Mouse (Mus musculus): ENCODE measurements around the gene Fgfr1op. TPM values are rescaled to one million over a fixed set of nuclear protein-coding genes. Genes with fewer than 3 reads are reported as not detected.

Fgfr1op gene
- total and polyA plus RNA-seq, 3 experiments = 43.5 to 44.5 TPM; not detected in 1

DNA sequence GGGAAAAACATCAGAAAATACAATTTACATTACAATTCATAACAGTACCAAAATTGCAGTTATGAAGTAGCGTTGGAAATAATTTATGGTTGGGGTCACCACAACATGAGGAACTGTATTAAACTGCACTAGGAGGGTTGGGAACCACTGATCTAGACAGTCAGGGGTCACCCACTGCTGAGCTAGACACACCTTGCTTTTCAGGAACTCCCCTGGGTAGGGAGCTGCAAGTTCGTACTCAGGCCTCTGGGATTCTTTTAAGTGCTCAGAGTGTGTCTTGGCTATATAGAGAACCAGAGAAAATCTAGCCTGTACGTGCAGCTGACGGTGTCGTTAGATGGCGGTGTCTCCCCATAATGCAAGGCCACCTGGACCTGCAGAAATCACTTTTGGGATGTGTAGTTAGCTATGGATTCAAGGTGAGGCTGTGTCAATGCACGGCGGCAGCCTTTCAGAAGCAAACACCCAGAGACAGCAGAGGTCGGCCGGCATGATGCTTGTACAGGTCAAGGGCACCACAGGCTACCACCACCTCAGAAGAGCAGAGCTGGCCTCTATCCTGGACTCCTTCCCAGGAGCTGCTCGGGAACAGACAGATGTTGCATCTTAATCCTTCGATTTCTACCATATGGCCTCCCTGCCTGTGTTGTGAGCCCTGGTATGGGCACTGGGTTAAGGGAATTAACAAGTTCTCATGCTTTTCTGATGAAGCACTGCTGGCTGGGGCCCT, 49.9 kb downstream of the Fgfr1op start:
- no peaks in the 10 kb centered on the region for H3K36me3 ChIP-seq (ENCODE audit: control insufficient read depth in 1 of 2, insufficient read depth in 2 of 2, low read length in 2 of 2)
- no peak overlapping the region for H3K4me3 ChIP-seq (ENCODE audit: control insufficient read depth in 1 of 2, insufficient read depth in 1 of 2, low read depth in 2 of 2, low read length in 2 of 2)
- H3K79me2 ChIP-seq (ENCODE audit: control insufficient read depth, insufficient read depth, low read length, poor library complexity) = no peaks in the 10 kb centered on the region
- TF ChIP-seq USF1 (IDR thresholded peaks at IDR 0.05; ENCODE audit: low read depth, low read length) (no peak), RCOR1 (IDR thresholded peaks at IDR 0.05; ENCODE audit: low read depth, low read length) (no peak), RAD21 (IDR thresholded peaks at IDR 0.05; ENCODE audit: low read depth, low read length) (no peak), ELF1 (IDR thresholded peaks at IDR 0.05; ENCODE audit: low read depth, low read length) (no peak), ZNF384 (IDR thresholded peaks at IDR 0.05; ENCODE audit: low read depth, low read length) (no peak), NELFE (IDR thresholded peaks at IDR 0.05; ENCODE audit: low read depth, low read length) (no peak), MAZ (IDR thresholded peaks at IDR 0.05; ENCODE audit: low read depth, low read length) (no peak), KAT2A (conservative IDR thresholded peaks at IDR 0.05; ENCODE audit: low read depth, low read length) (no peak), CHD2 (IDR thresholded peaks at IDR 0.05; ENCODE audit: low read length) (no peak), NRF1 (IDR thresholded peaks at IDR 0.05; ENCODE audit: insufficient read depth, low read depth, low read length, poor library complexity, severe bottlenecking) (no peak), SMC3 (IDR thresholded peaks at IDR 0.05; ENCODE audit: low read depth, low read length) (no peak), MEF2A (IDR thresholded peaks at IDR 0.05; ENCODE audit: extremely low read depth, insufficient replicate concordance, low read depth, low read length, poor library complexity, severe bottlenecking) (no peak), TAL1 (IDR thresholded peaks at IDR 0.05; ENCODE audit: low read length) (no peak), MXI1 (IDR thresholded peaks at IDR 0.05; ENCODE audit: low read depth, low read length) (no peak)
- H3K9ac ChIP-seq (ENCODE audit: control insufficient read depth, low read depth, low read length, poor library complexity, severe bottlenecking) = no peak overlapping the region
- H3K27ac ChIP-seq (ENCODE audit: control insufficient read depth, low read depth, low read length) = no peak overlapping the region
- peaks cover 3 to 6% of the 10 kb centered on the region in 2 experiments; a peak in 3 of 4 replicates for H3K27me3 ChIP-seq (ENCODE audit: control insufficient read depth in 1 of 2, insufficient read depth in 2 of 2, low read length in 2 of 2)
- H3K4me1 ChIP-seq (ENCODE audit: control insufficient read depth in 1 of 2, insufficient read depth in 2 of 2, low read length in 2 of 2) = no peaks in the 10 kb centered on the region
- DNase-seq (ENCODE audit: low read depth, low spot score) = no peak
- H3K9me3 ChIP-seq (replicated peaks; ENCODE audit: insufficient read depth, low read length) = no peaks in the 10 kb centered on the region

DNA sequence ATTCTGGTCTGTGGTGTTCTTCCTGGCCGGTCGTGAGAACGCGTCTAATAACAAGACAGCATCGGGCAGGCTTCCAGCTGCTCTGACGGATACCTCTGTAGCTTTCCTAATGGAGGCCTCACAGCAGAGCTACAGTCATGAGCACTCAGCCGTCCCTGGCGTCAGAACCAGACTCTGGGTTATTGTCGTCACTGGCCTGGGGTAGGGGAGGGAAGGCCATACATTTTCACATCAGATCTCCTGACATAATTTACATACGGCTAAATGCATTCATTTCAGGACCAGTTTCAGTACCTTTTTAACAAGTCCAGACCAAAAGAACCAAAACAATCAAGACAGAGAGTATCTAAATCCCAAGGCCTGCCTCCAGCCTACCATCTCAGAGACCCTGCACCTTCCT, 57.9 kb downstream of the Fgfr1op start:
- TF ChIP-seq RCOR1 (IDR thresholded peaks at IDR 0.05; ENCODE audit: low read depth, low read length) (no peak), MXI1 (IDR thresholded peaks at IDR 0.05; ENCODE audit: low read depth, low read length) (no peak), NRF1 (IDR thresholded peaks at IDR 0.05; ENCODE audit: insufficient read depth, low read depth, low read length, poor library complexity, severe bottlenecking) (no peak), CTCF (IDR thresholded peaks at IDR 0.05 in 2 of 3, conservative IDR thresholded peaks at IDR 0.05 in 1 of 3; ENCODE audit: control insufficient read depth in 1 of 3, insufficient read depth in 1 of 3, low read depth in 2 of 3, low read length in 3 of 3, poor library complexity in 1 of 3, severe bottlenecking in 1 of 3) (no peak), POLR2AphosphoS5 (IDR thresholded peaks at IDR 0.05; ENCODE audit: borderline replicate concordance, low read depth, low read length) (no peak), CHD2 (IDR thresholded peaks at IDR 0.05; ENCODE audit: low read length) (no peak), NELFE (IDR thresholded peaks at IDR 0.05; ENCODE audit: low read depth, low read length) (no peak), HCFC1 (IDR thresholded peaks at IDR 0.05; ENCODE audit: low read depth, low read length) (no peak), MAX (IDR thresholded peaks at IDR 0.05; ENCODE audit: low read length) (no peak), TCF12 (IDR thresholded peaks at IDR 0.05; ENCODE audit: low read depth, low read length) (no peak), ETS1 (IDR thresholded peaks at IDR 0.05; ENCODE audit: low read depth, low read length) (no peak), KAT2A (conservative IDR thresholded peaks at IDR 0.05; ENCODE audit: low read depth, low read length) (no peak), RAD21 (IDR thresholded peaks at IDR 0.05; ENCODE audit: low read depth, low read length) (no peak), MYC (IDR thresholded peaks at IDR 0.05; ENCODE audit: low read depth, low read length) (no peak), ZNF384 (IDR thresholded peaks at IDR 0.05; ENCODE audit: low read depth, low read length) (no peak), MEF2A (IDR thresholded peaks at IDR 0.05; ENCODE audit: extremely low read depth, insufficient replicate concordance, low read depth, low read length, poor library complexity, severe bottlenecking) (no peak)

More for the DNA sequence above, 57.9 kb downstream of the Fgfr1op start:
- Histone ChIP-seq H3K4me1 (ENCODE audit: control insufficient read depth in 1 of 2, insufficient read depth in 2 of 2, low read length in 2 of 2) (no peaks in the 10 kb centered on the region), H3K36me3 (ENCODE audit: control insufficient read depth in 1 of 2, insufficient read depth in 2 of 2, low read length in 2 of 2) (no peaks in the 10 kb centered on the region), H3K9me3 (replicated peaks; ENCODE audit: insufficient read depth, low read length) (no peaks in the 10 kb centered on the region), H3K9ac (ENCODE audit: control insufficient read depth, low read depth, low read length, poor library complexity, severe bottlenecking) (no peak overlapping the region), H3K79me2 (ENCODE audit: control insufficient read depth, insufficient read depth, low read length, poor library complexity) (no peaks in the 10 kb centered on the region), H3K27me3 (ENCODE audit: control insufficient read depth in 1 of 2, insufficient read depth in 2 of 2, low read length in 2 of 2) (peaks cover 0 to 2% of the 10 kb centered on the region in 2 experiments; a peak in 2 of 4 replicates), H3K4me3 (ENCODE audit: control insufficient read depth in 1 of 2, insufficient read depth in 1 of 2, low read depth in 2 of 2, low read length in 2 of 2) (no peak overlapping the region), H3K27ac (ENCODE audit: control insufficient read depth, low read depth, low read length) (no peak overlapping the region)
- DNase-seq (ENCODE audit: low read depth, low spot score) = no peak
